Mouse (Mus musculus) hematopoietic stem cell, adult 5-6 weeks (primary cell): ENCODE measurements around the gene BC048679. TPM values are rescaled to one million over a fixed set of nuclear protein-coding genes. Genes with fewer than 3 reads are reported as not detected.
A peak's percentile ranks its signal among the peaks of the same experiment; 100 is the strongest.
"Not testable (repeated sequence)": the region's sequence is repeated elsewhere in the genome, so short reads cannot be mapped to it uniquely, and the experiment has no call there.

Experiments used
- ATAC-seq, 2 experiments: fragments of 125-278 bp in 1 of 2; replicated peaks in 1 of 2; 2 replicates each; pipeline ENCODE4 v1.8.0; 2016 to 2017; ENCODE audit warnings: inconsistent platforms in 2 of 2, mild to moderate bottlenecking in 2 of 2, moderate number of reproducible peaks in 2 of 2, low read depth in 1 of 2, moderate TSS enrichment in 1 of 2; ENCODE audit not compliant: low FRiP score in 2 of 2, poor library complexity in 2 of 2, severe bottlenecking in 2 of 2, insufficient read depth in 1 of 2, low TSS enrichment in 1 of 2
- total RNA-seq: library from RNA; stranded (forward); fragments of 172-1452, 232-1000 nt; gene quantifications from 2 replicates; pipeline ENCODE4 v1.2.3, GENCODE M21; 2017

The BC048679 gene
- total RNA-seq, 1 experiment from 2014 or later = not detected

GRCm38 (mm10) chr7:81489649-81490048 lies 8.4 kb downstream of the BC048679 start:
- no peak for ATAC-seq

- ATAC-seq = no peak
These were observed 17.3 kb downstream of the BC048679 start for GRCm38 (mm10) chr7:81480800-81481199.

- no peak for ATAC-seq
These were observed 18.5 kb downstream of the BC048679 start for GRCm38 (mm10) chr7:81479531-81480090.

GRCm38 (mm10) chr7:81478261-81478660 lies 19.8 kb downstream of the BC048679 start:
- not testable (repeated sequence) for ATAC-seq

- peak in 1 of 2 experiments; percentile 32; a peak in 1 of 4 replicates for ATAC-seq
These were observed 21.2 kb downstream of the BC048679 start for GRCm38 (mm10) chr7:81476833-81477232.

- no peak for ATAC-seq
These were observed 22.9 kb downstream of the BC048679 start for GRCm38 (mm10) chr7:81475221-81475620.

GRCm38 (mm10) chr7:81464906-81465450 lies 33.1 kb downstream of the BC048679 start:
- no peak for ATAC-seq

- peak; percentile 56 to 67; a peak in 3 of 4 replicates for ATAC-seq
These were observed 34.0 kb downstream of the BC048679 start for GRCm38 (mm10) chr7:81464116-81464515.

GRCm38 (mm10) chr7:81462815-81463214 lies 35.3 kb downstream of the BC048679 start:
- ATAC-seq = no peak

GRCm38 (mm10) chr7:81455155-81455651 lies 42.9 kb downstream of the BC048679 start, which contains the start of gene Cpeb1:
Cpeb1 (minus strand) TSS chr7:81455465.
- no peak for ATAC-seq

GRCm38 (mm10) chr7:81454331-81455039 lies 43.6 kb downstream of the BC048679 start:
- no peak for ATAC-seq

- ATAC-seq = peak in 1 of 2 experiments; percentile 11; a peak in 1 of 4 replicates
These were observed 44.4 kb downstream of the BC048679 start for GRCm38 (mm10) chr7:81453443-81454274.

GRCm38 (mm10) chr7:81452971-81453441 lies 45.1 kb downstream of the BC048679 start:
- ATAC-seq = 0 out of 4 replicates have a peak, but pooled peaks of 1 of the 2 experiments have one; percentile 14

Other genes starting within 250 kb of the BC048679 start
- 3,468 and 4,593 TPM in 2 replicates for gene Rps17, start 153.0 kb downstream of the BC048679 start, total RNA-seq
- 0.19 TPM in 1 of 2 replicates, not detected in the other for gene Cpeb1, start 42.8 kb downstream of the BC048679 start, total RNA-seq
- gene Ap3b2, start 4.4 kb downstream of the BC048679 start, total RNA-seq = not detected in 2 replicates
- gene Fsd2, start 68.7 kb upstream of the BC048679 start, total RNA-seq = 1.2 and 1.6 TPM in 2 replicates
- gene Whamm, start 73.0 kb upstream of the BC048679 start, total RNA-seq = 25.1 and 26.7 TPM in 2 replicates
- gene Homer2, start 209.2 kb upstream of the BC048679 start, total RNA-seq = 0.45 and 1.1 TPM in 2 replicates